Mouse (Mus musculus) NIH3T3 (cell line): ENCODE measurements around the gene Zfp747.
A peak's percentile ranks its signal among the peaks of the same experiment; 100 is the strongest.
"Not testable (repeated sequence)": the region's sequence is repeated elsewhere in the genome, so short reads cannot be mapped to it uniquely, and the experiment has no call there.

Experiments
- DNase-seq: peaks from one replicate; pipeline ENCODE4 v3.0.0-alpha.2; 2012; ENCODE audit warnings: low read depth

The Zfp747 gene

GRCm38 (mm10) chr7:127375271-127376245 is at the start of gene Zfp747:
Zfp747 (minus strand) TSS chr7:127376050.
- DNase-seq: peak; percentile 96

- no peak for DNase-seq
Measured at GRCm38 (mm10) chr7:127425291-127425690, 49.4 kb upstream of the Zfp747 start.

GRCm38 (mm10) chr7:127422247-127422646 is 46.4 kb upstream of the Zfp747 start:
- peak; percentile 45 for DNase-seq

GRCm38 (mm10) chr7:127421388-127422191 is 45.7 kb upstream of the Zfp747 start, which contains the start of gene Zfp688:
Zfp688 (minus strand) TSS chr7:127422068.
- peak; percentile 94 for DNase-seq

- no peak for DNase-seq
Measured at GRCm38 (mm10) chr7:127411418-127411817, 35.6 kb upstream of the Zfp747 start.

- DNase-seq: peak; percentile 94
Measured at GRCm38 (mm10) chr7:127406002-127406987, 30.4 kb upstream of the Zfp747 start, which contains the start of gene Zfp764. Zfp764 (minus strand) TSS chr7:127406822.

GRCm38 (mm10) chr7:127404101-127404500 is 28.3 kb upstream of the Zfp747 start:
- DNase-seq: not testable (repeated sequence)

GRCm38 (mm10) chr7:127402980-127403379 is 27.1 kb upstream of the Zfp747 start:
- DNase-seq: no peak

- DNase-seq: no peak
Measured at GRCm38 (mm10) chr7:127400355-127400754, 24.5 kb upstream of the Zfp747 start.

- DNase-seq: no peak
Measured at GRCm38 (mm10) chr7:127393944-127394333, 18.1 kb upstream of the Zfp747 start.

GRCm38 (mm10) chr7:127393157-127393943 is 17.5 kb upstream of the Zfp747 start, which contains the start of gene E430018J23Rik:
E430018J23Rik (minus strand) TSS chr7:127393629.
- peak; percentile 99 for DNase-seq

GRCm38 (mm10) chr7:127392251-127392824 is 16.5 kb upstream of the Zfp747 start:
- no peak for DNase-seq

GRCm38 (mm10) chr7:127391538-127391937 is 15.7 kb upstream of the Zfp747 start:
- no peak for DNase-seq

- DNase-seq: no peak
Measured at GRCm38 (mm10) chr7:127390306-127390705, 14.5 kb upstream of the Zfp747 start.

GRCm38 (mm10) chr7:127388201-127388600 is 12.4 kb upstream of the Zfp747 start:
- peak; percentile 68 for DNase-seq

GRCm38 (mm10) chr7:127386641-127387392 is 11.0 kb upstream of the Zfp747 start, which contains the start of gene 9130019O22Rik:
9130019O22Rik (minus strand) TSS chr7:127387166.
- peak; percentile 94 for DNase-seq

GRCm38 (mm10) chr7:127385560-127385959 is 9.7 kb upstream of the Zfp747 start:
- DNase-seq: not testable (repeated sequence)

GRCm38 (mm10) chr7:127378310-127378921 is 2.6 kb upstream of the Zfp747 start:
- DNase-seq: no peak

- DNase-seq: not testable (repeated sequence)
Measured at GRCm38 (mm10) chr7:127371870-127372269, 4.0 kb downstream of the Zfp747 start.
